Mouse (Mus musculus): ENCODE data around the gene Bcar3. TPM values are rescaled to one million over a fixed set of nuclear protein-coding genes. Genes with fewer than 3 reads are reported as not detected.

Gene Bcar3
- polyA plus RNA-seq, 1 experiment from 2014 or later, result 14.0 TPM

DNA sequence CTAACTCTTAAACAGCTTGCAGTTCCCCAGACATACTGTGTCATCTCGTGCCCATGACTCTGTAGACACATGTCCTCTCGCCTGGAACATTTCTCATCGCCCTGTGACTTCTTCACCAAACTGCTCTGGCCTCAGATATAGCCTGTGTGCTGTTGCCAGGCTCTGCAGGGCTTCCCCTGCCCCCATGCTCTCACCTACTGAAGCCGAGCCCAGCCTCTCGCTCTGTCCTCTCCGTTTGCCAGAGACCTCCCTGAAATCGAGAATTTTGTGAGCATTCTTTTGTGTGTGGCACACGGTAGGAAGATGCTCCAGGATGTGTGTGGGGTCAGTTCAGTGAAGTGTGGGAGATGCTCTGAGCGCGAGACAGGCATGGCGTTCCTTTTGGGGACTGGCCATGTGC lies 151.8 kb downstream of the Bcar3 start:
- TF ChIP-seq CTCF (IDR thresholded peaks at IDR 0.05; ENCODE audit: low read depth), result no peak
- no peak overlapping the region for H3K4me2 ChIP-seq
- DNase-seq (no peak), ATAC-seq (ENCODE audit: insufficient read depth) (no peak)
- no peak overlapping the region for H3K27ac ChIP-seq (ENCODE audit: low read depth)
- H3K27me3 ChIP-seq (ENCODE audit: insufficient read depth, low read length), result no peaks in the 10 kb centered on the region
- H3K9ac ChIP-seq, result no peak overlapping the region
- WGBS, result 79% methylated on average over 11 of the region's 11 CpGs
- H3K4me1 ChIP-seq (ENCODE audit: insufficient read depth), result no peaks in the 10 kb centered on the region
- H3K4me3 ChIP-seq (ENCODE audit: low read depth, low read length), result no peak overlapping the region
- no peaks in the 10 kb centered on the region for H3K9me3 ChIP-seq (ENCODE audit: low read depth, low read length)
- no peaks in the 10 kb centered on the region for H3K36me3 ChIP-seq (ENCODE audit: insufficient read depth)

- Histone ChIP-seq H3K9me3 (ENCODE audit: low read depth, low read length) (no peaks in the 10 kb centered on the region), H3K27ac (ENCODE audit: low read depth) (no peak overlapping the region), H3K27me3 (ENCODE audit: insufficient read depth, low read length) (no peaks in the 10 kb centered on the region), H3K36me3 (ENCODE audit: insufficient read depth) (no peaks in the 10 kb centered on the region), H3K4me2 (no peak overlapping the region), H3K4me1 (ENCODE audit: insufficient read depth) (no peaks in the 10 kb centered on the region), H3K4me3 (ENCODE audit: low read depth, low read length) (no peak overlapping the region), H3K9ac (no peak overlapping the region)
- DNase-seq (no peak), ATAC-seq (ENCODE audit: insufficient read depth) (no peak)
- TF ChIP-seq CTCF (IDR thresholded peaks at IDR 0.05; ENCODE audit: low read depth), result no peak
- WGBS, result 64% methylated on average over 8 of the region's 8 CpGs
Observed at GRCm38 (mm10) chr3:122446678-122447077, 152.7 kb downstream of the Bcar3 start.

- Histone ChIP-seq H3K36me3 (ENCODE audit: insufficient read depth) (no peaks in the 10 kb centered on the region), H3K9me3 (ENCODE audit: low read depth, low read length) (no peaks in the 10 kb centered on the region), H3K4me3 (ENCODE audit: low read depth, low read length) (no peak overlapping the region), H3K4me1 (ENCODE audit: insufficient read depth) (no peaks in the 10 kb centered on the region), H3K9ac (no peak overlapping the region), H3K4me2 (no peak overlapping the region), H3K27ac (ENCODE audit: low read depth) (no peak overlapping the region), H3K27me3 (ENCODE audit: insufficient read depth, low read length) (no peaks in the 10 kb centered on the region)
- DNase-seq, result no peak
- no peak for ATAC-seq (ENCODE audit: insufficient read depth)
- WGBS, result 95% methylated on average over 13 of the region's 13 CpGs
- TF ChIP-seq CTCF (IDR thresholded peaks at IDR 0.05; ENCODE audit: low read depth), result no peak
Observed at GRCm38 (mm10) chr3:122448196-122448595, 154.3 kb downstream of the Bcar3 start.

GRCm38 (mm10) chr3:122450041-122450440 lies 156.1 kb downstream of the Bcar3 start:
- no peak for TF ChIP-seq CTCF (IDR thresholded peaks at IDR 0.05; ENCODE audit: low read depth)
- no peaks in the 10 kb centered on the region for H3K27me3 ChIP-seq (ENCODE audit: insufficient read depth, low read length)
- no peak overlapping the region for H3K9ac ChIP-seq
- no peak overlapping the region for H3K4me2 ChIP-seq
- 75% methylated on average over 7 of the region's 7 CpGs for WGBS
- no peak for DNase-seq
- no peak for ATAC-seq (ENCODE audit: insufficient read depth)
- no peak overlapping the region for H3K27ac ChIP-seq (ENCODE audit: low read depth)
- H3K36me3 ChIP-seq (ENCODE audit: insufficient read depth), result no peaks in the 10 kb centered on the region
- no peaks in the 10 kb centered on the region for H3K9me3 ChIP-seq (ENCODE audit: low read depth, low read length)
- H3K4me3 ChIP-seq (ENCODE audit: low read depth, low read length), result no peak overlapping the region
- no peaks in the 10 kb centered on the region for H3K4me1 ChIP-seq (ENCODE audit: insufficient read depth)

- Histone ChIP-seq H3K27ac (ENCODE audit: low read depth) (no peak overlapping the region), H3K9me3 (ENCODE audit: low read depth, low read length) (no peaks in the 10 kb centered on the region), H3K36me3 (ENCODE audit: insufficient read depth) (no peaks in the 10 kb centered on the region), H3K9ac (no peak overlapping the region), H3K4me1 (ENCODE audit: insufficient read depth) (0 out of 2 replicates have a peak, but pooled peaks cover 9% of the 10 kb centered on the region), H3K27me3 (ENCODE audit: insufficient read depth, low read length) (no peaks in the 10 kb centered on the region), H3K4me3 (ENCODE audit: low read depth, low read length) (no peak overlapping the region), H3K4me2 (no peak overlapping the region)
- DNase-seq, result no peak
- 81% methylated on average over 11 of the region's 11 CpGs for WGBS
- TF ChIP-seq CTCF (IDR thresholded peaks at IDR 0.05; ENCODE audit: low read depth), result no peak
- ATAC-seq (ENCODE audit: insufficient read depth), result no peak
Observed at GRCm38 (mm10) chr3:122453875-122454274, 159.9 kb downstream of the Bcar3 start.

DNA sequence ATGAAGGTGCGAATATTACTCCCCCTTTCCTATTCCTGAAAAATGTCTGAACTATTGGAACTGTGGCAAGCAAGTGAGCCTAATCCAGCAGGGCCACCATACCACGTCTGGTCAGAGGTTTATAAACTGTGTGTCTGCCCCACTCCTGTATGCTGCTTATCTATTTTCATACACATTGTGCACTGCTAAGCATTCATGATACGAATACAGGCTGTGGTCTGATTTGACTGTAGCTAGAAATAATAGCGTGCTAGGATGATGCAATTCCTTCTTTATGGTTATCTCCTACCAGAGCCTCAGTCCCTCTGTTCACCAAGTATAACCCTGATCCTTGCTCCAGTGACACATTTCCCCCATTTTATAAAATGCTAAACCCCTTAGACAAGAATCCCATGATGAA lies 162.2 kb downstream of the Bcar3 start:
- WGBS, result 62% methylated on average over 4 of the region's 4 CpGs
- DNase-seq (no peak), ATAC-seq (ENCODE audit: insufficient read depth) (no peak)
- no peak overlapping the region for H3K4me3 ChIP-seq (ENCODE audit: low read depth, low read length)
- H3K4me1 ChIP-seq (ENCODE audit: insufficient read depth), result 0 out of 2 replicates have a peak, but pooled peaks cover 17% of the 10 kb centered on the region
- H3K4me2 ChIP-seq, result no peak overlapping the region
- no peak for TF ChIP-seq CTCF (IDR thresholded peaks at IDR 0.05; ENCODE audit: low read depth)
- H3K27me3 ChIP-seq (ENCODE audit: insufficient read depth, low read length), result no peaks in the 10 kb centered on the region
- no peaks in the 10 kb centered on the region for H3K36me3 ChIP-seq (ENCODE audit: insufficient read depth)
- H3K27ac ChIP-seq (ENCODE audit: low read depth), result no peak overlapping the region
- H3K9me3 ChIP-seq (ENCODE audit: low read depth, low read length), result no peaks in the 10 kb centered on the region
- no peak overlapping the region for H3K9ac ChIP-seq

DNA sequence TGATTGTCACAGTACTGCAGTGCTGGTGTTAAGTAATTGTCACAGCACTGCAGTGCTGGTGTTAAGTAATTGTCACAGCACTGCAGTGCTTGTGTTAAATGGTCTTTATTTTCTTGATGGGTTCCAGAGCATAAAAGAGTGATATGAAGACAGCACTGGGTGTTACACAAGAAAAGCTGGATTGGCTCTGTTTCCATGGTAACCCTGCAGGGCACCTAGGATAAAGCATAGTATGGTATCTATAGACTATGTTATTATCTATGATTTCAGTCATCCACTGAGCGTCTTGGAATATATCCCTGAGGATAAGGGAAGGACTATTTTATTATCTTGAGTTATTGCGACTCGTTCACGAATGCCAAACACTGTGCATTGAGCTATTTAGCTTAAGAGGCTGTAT lies 162.9 kb downstream of the Bcar3 start:
- no peak for DNase-seq
- 36% methylated on average over 4 of the region's 4 CpGs for WGBS
- no peak for TF ChIP-seq CTCF (IDR thresholded peaks at IDR 0.05; ENCODE audit: low read depth)
- Histone ChIP-seq H3K4me3 (ENCODE audit: low read depth, low read length) (no peak overlapping the region), H3K9me3 (ENCODE audit: low read depth, low read length) (no peaks in the 10 kb centered on the region), H3K9ac (no peak overlapping the region), H3K4me1 (ENCODE audit: insufficient read depth) (peaks cover 21% of the 10 kb centered on the region), H3K27ac (ENCODE audit: low read depth) (no peak overlapping the region), H3K4me2 (no peak overlapping the region), H3K27me3 (ENCODE audit: insufficient read depth, low read length) (no peaks in the 10 kb centered on the region), H3K36me3 (ENCODE audit: insufficient read depth) (no peaks in the 10 kb centered on the region)
- no peak for ATAC-seq (ENCODE audit: insufficient read depth)

DNA sequence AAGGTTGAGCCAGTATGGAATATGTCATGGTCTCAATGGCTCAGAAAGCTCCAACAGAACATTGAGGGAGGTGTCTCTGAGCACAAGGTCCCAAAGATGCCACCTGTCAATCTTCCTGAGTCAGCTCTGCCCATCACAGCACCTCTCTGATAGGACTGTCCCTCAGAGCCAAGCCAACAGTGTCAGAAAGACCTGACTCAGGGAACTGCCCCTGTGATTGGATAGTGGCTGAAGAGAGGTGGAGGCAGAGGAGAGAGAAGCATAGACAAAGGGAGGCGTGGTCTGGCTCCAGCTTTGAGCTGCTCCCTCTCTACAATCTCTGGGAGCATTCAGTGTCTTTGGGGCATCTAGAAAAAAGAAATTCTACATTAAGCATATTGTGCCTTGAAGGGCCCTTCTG lies 163.8 kb downstream of the Bcar3 start:
- Histone ChIP-seq H3K9me3 (ENCODE audit: low read depth, low read length) (no peaks in the 10 kb centered on the region), H3K27me3 (ENCODE audit: insufficient read depth, low read length) (no peaks in the 10 kb centered on the region), H3K9ac (no peak overlapping the region), H3K4me3 (ENCODE audit: low read depth, low read length) (no peak overlapping the region), H3K36me3 (ENCODE audit: insufficient read depth) (no peaks in the 10 kb centered on the region), H3K4me2 (no peak overlapping the region), H3K27ac (ENCODE audit: low read depth) (no peak overlapping the region), H3K4me1 (ENCODE audit: insufficient read depth) (peaks cover 21% of the 10 kb centered on the region)
- 45% methylated on average over 1 of the region's 1 CpGs for WGBS
- no peak for ATAC-seq (ENCODE audit: insufficient read depth)
- DNase-seq, result no peak
- no peak for TF ChIP-seq CTCF (IDR thresholded peaks at IDR 0.05; ENCODE audit: low read depth)
